Mouse (Mus musculus): Measurements from ENCODE around the gene Vmn1r188. TPM values are rescaled to one million over a fixed set of nuclear protein-coding genes. Genes with fewer than 3 reads are reported as not detected.
"Not testable (repeated sequence)": the region's sequence is repeated elsewhere in the genome, so short reads cannot be mapped to it uniquely, and the experiment has no call there.

Vmn1r188 gene
- total RNA-seq (2015) (not detected in 2 replicates), total RNA-seq (2017) (not detected in 2 replicates)

DNA sequence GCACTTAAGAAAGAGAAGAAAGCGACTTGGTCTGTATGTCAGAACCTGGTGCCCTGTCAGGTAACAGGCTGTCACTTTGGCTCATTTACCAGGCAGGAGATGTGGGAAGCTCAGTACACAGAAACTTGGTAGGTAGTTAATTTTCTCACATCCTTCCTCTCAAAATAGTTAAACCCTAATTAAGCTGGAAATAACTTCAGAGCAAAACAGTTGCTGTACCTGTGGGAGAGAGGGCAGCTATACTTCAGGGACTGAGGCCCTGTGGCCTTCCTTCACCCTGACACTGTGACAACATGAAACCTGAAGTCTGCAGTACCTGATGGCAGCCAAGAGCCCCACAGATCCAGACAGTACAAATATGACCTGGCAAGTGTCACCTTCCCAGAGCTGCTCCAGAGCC lies at the start of gene Vmn1r188:
Gene Vmn1r188 (plus strand): TSS at position 301 of the 400 bp plus-strand sequence.
- not testable (repeated sequence) for ATAC-seq (ENCODE audit: poor library complexity, severe bottlenecking)

DNA sequence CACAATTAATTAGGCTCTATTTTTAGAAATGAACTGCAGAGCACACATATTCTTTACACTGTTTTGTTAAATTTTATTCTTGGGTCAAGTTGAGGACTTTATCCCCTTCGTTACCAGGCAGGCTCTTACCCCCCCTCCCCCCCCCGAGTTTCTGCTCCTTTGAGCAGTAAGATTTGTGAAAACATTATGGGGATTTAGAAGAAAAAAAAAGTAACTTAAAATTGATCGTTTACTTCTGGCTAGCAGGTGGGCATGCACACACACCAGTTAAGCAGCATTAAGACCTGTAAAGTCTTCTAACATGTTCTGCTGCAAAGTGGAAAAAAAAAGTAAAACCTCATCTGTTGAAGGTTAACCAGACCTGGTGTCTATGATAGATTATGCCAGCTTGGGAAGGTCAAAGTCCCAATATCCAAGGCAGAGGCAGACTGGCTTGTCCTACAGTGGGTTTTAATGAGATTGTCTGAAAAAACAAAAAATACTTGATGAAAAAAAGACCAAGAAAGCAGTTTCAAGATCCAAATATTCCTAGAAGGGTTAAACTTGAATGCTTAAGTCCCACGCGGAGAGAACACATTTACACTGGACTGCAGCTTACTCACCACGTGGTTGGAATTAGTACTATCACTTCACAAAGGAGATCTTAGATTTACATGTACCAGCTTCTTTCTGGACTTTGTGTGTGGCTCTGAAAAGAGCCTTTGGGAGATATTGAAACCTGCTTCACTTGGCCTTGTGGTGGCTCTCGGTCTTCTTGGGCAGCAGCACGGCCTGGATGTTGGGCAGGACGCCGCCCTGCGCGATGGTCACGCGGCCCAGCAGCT lies 49.6 kb upstream of the Vmn1r188 start:
- ATAC-seq (ENCODE audit: poor library complexity, severe bottlenecking) = peak; percentile 18; the same call in 1 of the 2 replicates

DNA sequence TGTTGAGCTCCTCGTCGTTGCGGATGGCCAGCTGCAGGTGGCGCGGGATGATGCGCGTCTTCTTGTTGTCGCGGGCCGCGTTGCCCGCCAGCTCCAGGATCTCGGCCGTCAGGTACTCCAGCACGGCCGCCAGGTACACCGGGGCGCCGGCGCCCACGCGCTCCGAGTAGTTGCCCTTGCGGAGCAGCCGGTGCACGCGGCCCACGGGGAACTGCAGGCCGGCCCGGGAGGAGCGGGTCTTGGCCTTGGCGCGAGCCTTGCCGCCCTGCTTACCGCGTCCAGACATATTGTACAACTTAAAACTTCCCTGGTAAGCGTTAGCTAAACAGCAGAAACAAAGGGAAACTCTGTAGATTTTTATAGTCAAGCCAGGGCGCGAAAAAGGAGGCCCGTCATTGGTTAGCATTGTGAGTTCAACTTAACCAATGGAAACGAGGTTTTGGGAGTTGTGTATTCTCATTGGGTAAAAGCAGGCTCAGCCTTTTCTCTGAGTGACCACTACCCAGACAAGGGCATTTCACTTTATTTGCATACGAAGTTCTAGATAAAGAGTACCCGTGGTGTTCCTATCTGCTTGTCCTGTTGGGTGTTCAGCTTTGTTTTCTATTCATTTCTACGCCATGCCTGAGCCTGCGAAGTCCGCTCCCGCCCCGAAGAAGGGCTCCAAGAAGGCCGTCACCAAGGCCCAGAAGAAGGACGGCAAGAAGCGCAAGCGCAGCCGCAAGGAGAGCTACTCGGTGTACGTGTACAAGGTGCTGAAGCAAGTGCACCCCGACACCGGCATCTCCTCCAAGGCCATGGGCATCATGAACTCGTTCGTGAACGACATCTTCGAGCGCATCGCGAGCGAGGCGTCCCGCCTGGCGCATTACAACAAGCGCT lies 48.7 kb upstream of the Vmn1r188 start, which contains the start of the genes Hist1h2ah and Hist1h2bk:
Gene Hist1h2ah (minus strand): TSS at position 302 of the 882 bp plus-strand sequence.
Gene Hist1h2bk (plus strand): TSS at position 604 of the 882 bp plus-strand sequence.
- peak; percentile 96 for ATAC-seq (ENCODE audit: poor library complexity, severe bottlenecking)

DNA sequence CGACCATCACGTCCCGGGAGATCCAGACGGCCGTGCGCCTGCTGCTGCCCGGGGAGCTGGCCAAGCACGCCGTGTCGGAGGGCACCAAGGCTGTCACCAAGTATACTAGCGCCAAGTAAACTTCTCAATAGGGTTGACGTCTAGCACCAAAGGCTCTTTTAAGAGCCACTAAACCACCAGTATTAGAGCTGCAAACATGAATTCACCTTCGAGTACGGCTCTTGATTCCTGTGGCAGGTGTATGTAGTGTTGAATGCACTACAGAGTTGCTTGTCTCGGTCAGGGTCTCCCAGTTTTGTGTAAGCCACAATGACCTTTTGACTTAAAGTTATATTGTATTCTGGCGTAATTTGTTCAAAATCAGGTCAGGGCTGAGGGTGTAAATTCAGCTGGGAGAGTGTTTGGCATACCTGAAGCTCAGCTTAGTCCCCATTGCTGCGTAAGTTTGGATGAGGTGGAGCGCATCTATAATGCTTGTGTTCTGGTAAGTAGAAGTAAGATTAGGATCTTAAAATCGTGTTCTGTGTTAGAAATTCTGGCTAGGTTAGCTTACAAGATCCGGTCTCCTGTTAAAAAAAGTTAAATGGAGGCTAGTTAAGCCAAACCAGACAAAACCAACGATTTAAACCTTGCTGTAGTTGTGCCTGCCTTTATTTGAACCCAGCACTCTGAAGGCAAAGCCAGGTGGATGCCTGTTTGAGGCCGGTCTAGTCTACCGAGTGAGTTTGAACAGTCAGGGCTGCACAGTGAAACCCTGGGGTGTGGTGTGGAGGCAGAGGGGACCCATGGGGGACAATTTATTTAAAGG lies 47.9 kb upstream of the Vmn1r188 start:
- no peak for ATAC-seq (ENCODE audit: poor library complexity, severe bottlenecking)

DNA sequence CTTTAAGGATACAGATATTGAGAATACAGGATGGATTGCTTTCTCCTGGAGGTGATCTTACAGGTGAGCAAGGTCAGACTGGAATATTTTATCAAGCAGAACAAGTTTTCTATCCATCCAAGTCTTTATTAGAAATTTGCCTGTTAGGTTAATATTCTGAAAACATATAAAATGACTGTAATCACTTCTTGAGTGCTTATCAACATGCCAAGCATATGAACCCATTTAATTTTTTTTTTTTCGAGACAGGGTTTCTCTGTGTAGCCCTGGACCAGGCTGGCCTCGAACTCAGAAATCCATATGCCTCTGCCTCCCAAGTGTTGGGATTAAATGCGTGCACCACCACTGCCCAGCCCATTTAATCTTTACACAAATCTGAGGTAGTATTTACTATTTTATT lies 47.3 kb upstream of the Vmn1r188 start:
- ATAC-seq (ENCODE audit: poor library complexity, severe bottlenecking) = no peak

DNA sequence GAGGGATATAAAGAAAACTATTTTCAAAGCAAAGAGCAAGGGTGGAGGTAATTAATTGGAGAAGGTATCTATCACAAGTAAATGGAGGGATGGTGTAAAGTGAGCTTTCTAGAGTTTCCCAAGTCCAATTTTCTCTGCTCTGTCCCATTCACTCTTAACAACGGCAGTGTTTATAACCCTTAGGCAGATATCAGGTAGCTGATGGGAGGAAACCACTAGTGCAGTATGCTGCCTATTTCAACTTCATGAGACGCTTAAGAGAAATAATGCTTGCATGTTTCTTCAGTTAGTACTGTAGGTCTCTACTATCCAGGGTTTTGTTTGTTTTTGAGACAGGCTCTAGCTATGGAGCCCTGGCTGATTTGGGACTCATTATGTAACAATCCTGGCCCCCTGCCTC lies 46.8 kb upstream of the Vmn1r188 start:
- no peak for ATAC-seq (ENCODE audit: poor library complexity, severe bottlenecking)

DNA sequence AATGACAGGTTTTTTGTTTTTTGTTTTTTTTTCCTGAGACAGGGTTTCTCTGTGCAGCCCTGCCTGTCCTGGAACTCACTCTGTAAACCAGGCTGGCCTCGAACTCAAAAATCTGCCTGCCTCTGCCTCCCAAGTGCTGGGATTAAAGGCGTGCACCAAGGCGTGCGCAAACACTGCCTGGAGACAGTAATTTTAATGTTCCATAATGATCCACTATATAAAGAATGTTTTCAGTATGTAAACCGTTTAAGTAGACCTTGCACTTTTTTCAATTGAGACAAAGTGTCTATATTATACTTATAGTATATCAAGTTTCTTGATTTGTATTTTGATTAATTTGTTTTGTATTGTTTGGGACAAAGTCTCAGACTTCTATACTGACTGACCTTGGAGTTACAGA lies 44.9 kb upstream of the Vmn1r188 start:
- no peak for ATAC-seq (ENCODE audit: poor library complexity, severe bottlenecking)

DNA sequence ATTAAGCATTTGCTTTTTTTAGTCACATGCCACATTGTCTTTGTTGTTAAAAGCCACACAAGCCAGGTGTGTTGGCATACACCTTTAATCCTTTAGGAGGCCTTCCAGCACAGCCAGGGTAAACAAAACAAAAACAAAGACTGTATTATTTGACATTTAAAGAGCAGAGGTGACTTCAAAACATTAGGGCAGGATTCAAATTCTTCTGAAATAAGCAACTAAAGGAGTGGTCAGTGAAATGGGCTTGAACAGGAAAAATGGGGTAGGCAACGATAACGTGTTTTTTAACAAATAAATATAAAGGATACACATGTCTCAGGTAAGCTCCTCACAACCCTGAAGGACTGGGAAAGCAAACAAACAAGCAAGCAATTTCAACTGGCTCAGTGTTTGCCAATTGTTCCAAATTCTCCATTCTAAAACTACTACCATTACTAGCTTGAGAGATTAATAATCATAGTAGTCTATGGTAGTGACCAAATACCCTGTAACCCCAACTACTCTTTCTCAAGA lies 44.2 kb upstream of the Vmn1r188 start:
- no peak for ATAC-seq (ENCODE audit: poor library complexity, severe bottlenecking)

DNA sequence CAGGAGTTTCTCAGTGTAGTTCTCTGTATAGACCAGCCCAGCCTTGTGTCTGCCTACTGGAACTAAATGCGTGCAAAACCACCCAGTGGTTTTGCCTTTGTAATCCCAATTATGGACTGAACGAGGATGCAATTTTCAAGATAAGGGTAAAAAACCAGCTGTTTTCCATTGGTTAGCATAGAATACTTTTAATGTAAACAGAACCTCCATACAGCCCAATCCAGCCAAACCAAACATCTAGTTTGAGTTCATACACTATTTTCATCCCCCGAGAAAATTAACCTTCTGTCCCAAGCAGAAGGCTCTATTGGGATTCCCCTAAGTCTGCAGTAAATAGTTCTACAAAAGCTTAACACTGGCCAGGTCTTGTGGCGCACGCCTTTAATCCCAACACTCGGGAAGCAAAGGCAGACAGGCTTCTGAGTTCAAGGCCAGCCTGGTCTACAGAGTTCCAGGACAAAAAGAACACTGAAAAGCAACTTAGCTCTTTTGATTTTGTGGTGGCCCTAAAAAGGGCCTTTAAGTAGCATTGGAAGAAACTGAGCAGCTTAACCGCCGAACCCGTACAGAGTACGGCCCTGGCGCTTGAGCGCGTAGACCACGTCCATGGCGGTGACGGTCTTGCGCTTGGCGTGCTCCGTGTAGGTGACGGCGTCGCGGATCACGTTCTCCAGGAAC lies 43.6 kb upstream of the Vmn1r188 start:
- ATAC-seq (ENCODE audit: poor library complexity, severe bottlenecking) = peak; percentile 11

DNA sequence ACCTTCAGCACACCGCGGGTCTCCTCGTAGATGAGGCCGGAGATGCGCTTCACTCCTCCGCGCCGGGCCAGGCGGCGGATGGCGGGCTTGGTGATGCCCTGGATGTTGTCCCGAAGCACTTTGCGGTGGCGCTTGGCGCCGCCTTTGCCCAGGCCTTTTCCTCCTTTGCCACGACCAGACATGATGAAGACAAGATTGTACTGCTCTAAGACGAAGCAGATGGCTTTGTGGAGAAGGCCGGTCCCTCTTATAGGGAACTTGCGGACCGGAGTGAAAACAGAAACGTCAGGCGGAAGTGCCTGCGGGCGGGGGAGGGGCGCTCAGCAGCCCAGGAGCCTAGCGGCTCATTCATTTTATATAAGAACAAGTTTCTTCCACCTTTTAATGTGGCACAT lies 43.1 kb upstream of the Vmn1r188 start, which contains the start of gene Hist1h4i:
Gene Hist1h4i (minus strand): TSS at position 221 of the 395 bp plus-strand sequence.
- peak; percentile 77 for ATAC-seq (ENCODE audit: poor library complexity, severe bottlenecking)

DNA sequence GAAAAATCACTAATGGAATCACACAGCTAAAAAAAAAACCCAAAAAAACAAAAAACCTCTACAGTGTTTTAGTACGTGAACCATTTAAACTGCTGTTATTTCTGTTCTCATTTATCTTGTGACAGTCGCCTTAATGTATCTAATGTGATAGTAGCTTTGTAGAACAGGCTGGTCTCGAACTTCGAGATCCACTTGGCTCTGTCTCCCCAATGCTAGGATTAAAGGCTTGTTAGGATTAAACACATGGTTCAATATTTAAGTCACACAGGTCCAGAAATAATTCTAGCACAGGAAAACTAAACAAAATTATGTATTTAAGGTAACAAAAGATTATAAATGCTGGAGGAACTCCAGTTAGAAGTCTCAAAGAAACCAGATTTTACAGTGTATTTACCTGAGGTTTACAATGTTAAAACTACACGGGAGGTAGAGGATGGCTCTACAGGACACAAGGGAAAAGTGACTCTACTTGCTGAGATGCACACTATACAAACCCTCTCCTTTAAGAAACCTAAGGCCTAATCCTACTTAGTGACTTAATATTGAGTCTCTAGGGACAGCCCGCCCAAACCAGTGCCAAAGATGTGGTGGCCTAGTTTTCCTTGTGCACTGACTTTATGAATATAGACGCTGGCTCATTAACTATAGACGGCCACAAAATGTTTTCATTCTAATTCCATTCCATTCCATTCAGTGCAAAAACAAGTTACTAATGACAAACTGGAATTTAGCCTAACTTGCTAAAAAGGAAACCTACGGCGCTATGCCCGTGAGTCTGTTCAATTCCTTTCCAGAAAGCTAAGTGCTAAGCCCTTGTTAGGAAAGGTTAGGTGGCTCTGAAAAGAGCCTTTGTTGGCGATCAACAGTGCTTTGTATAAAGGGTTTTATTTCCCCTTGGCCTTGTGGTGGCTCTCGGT lies 42.3 kb upstream of the Vmn1r188 start:
- no peak for ATAC-seq (ENCODE audit: poor library complexity, severe bottlenecking)

DNA sequence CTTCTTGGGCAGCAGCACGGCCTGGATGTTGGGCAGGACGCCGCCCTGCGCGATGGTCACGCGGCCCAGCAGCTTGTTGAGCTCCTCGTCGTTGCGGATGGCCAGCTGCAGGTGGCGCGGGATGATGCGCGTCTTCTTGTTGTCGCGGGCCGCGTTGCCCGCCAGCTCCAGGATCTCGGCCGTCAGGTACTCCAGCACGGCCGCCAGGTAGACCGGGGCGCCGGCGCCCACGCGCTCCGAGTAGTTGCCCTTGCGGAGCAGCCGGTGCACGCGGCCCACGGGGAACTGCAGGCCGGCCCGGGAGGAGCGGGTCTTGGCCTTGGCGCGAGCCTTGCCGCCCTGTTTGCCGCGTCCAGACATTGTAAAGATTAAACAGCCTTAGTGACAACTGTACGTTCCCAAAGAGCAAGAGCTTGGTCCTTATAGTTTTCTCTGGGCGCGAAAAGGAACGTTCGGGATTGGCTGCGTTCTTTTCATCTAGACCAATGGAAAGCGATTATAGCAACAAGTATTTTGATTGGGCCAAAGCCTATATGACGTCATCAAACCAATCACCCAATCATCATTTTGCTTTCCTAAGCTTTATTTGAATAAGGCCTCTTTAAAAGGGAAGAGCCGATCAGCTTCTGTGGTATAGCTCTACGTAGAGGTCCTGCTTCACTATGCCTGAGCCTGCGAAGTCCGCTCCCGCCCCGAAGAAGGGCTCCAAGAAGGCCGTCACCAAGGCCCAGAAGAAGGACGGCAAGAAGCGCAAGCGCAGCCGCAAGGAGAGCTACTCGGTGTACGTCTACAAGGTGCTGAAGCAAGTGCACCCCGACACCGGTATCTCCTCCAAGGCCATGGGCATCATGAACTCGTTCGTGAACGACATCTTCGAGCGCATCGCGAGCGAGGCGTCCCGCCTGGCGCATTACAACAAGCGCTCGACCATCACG lies 41.4 kb upstream of the Vmn1r188 start, which contains the start of the genes Hist1h2ag and Hist1h2bj:
Gene Hist1h2ag (minus strand): TSS at position 377 of the 935 bp plus-strand sequence.
Gene Hist1h2bj (plus strand): TSS at position 647 of the 935 bp plus-strand sequence.
- ATAC-seq (ENCODE audit: poor library complexity, severe bottlenecking) = peak; percentile 77

DNA sequence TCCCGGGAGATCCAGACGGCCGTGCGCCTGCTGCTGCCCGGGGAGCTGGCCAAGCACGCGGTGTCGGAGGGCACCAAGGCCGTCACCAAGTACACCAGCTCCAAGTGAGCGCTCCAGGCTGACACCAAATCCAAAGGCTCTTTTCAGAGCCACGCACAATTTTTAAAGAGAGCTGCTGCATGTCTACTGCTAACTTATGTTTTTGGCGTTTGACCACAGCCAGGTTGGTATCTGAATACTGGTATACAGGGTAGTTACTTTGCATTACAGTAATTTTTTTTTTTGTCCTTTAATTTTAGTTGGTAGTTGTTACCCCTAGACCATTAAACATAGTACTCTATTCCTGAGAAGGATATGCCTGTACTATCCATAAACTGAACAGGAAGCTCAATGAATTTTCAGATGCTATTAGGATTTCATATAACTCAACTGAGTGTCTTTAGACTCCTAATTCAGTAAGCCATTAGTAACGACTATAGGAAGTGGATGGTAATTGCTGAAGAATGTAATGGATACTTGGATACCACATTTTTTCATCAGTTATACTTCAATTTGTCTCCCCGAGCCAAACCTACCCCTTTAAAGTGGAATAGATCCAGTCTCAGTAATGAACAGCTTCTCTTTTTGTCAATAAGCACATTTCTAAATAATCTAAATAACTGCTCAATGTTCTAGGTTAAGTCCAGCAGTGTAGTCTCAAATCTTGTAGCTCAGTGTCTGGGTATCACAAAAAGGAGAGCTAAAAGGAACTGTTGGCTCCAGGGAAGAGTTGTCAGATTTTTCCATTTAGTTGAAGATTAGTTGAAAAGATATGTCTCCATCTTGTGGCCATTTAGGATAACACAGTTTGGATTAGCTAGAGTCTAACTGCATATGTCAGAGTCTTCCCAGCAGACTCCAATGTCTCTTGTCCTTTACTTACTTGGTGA lies 40.5 kb upstream of the Vmn1r188 start:
- ATAC-seq (ENCODE audit: poor library complexity, severe bottlenecking) = peak; percentile 27; the same call in 1 of the 2 replicates

DNA sequence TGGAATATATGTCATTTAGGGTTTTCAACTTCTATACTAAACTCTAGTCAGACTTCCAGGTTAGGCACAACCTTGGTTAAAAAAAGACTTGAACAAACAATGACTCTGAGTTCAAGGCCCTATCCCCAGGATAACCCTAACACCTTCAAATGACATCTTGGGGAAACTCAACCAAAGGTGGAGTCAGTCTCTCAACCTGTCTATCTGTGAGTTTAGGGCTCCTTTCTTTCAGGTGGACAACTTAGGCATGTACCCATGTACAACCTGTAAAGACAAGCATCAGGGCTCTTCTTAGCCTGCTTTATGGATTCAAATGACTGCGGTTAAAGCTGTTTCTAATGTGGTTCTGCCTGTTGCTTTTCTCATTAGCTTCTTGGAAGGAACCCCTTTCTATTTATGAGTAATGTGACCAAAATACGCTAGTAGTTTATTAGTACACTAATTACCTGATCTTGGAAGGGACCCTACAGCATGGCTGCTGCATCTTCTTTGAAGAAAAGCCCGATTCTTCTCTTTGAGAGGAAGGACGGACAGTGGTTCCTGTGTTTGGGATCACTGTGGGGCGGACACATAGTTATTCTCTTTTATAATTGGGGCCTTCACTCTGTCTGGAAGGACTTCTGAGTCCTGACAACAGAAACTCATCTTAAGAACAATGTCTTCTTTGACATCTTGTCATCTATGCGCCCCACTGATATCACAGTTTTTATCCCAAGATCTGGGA lies 39.6 kb upstream of the Vmn1r188 start:
- ATAC-seq (ENCODE audit: poor library complexity, severe bottlenecking) = no peak

DNA sequence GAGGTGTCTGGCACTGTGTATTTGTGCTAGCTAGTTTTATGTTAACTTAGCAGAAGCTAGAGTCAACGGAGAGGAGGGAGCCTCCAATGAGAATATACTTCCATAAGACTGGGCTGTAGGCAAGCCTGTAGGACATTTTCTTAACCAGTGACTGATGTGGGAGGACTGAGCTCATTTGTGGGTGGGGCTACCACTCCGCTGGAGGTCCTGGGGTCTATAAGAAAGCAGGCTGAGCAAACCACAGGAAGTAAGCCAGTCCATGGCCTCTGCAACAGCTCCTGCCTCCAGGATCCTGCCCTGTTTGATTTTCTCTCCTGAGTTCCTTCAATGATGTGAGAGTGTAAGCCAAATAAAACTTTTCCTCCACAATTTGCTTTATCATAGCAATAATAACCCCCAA lies 38.9 kb upstream of the Vmn1r188 start:
- ATAC-seq (ENCODE audit: poor library complexity, severe bottlenecking) = no peak

DNA sequence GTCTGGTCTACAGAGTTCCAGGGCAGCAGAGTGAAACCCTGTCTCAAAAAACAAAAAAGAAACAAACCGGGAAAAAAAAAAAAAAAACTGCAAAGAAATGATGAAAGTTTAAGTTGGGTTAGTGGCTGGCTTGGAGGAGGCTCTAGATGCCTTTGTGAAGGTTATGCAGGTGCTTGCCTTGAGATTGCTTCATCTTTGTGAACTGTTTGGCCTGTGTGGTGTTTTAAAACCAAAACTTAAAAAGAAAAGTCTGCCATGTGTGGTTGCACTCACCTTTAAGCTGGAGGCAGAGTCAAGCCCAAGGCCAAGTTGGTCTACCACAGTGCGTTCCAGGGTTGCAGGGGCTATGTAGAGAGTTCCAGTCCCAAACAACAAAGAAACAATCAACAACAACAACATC lies 35.2 kb upstream of the Vmn1r188 start:
- no peak for ATAC-seq (ENCODE audit: poor library complexity, severe bottlenecking)
